Mouse (Mus musculus) heart, adult 2 months (tissue): ENCODE results near the gene Armc9.

Source experiments
- CTCF ChIP-seq: fragments of 200-600 bp; IDR thresholded peaks from 2 replicates; pipeline ENCODE4 v1.8.1; 2022; ENCODE audit warnings: antibody characterized with exemption, mild to moderate bottlenecking, moderate library complexity
- POLR2A ChIP-seq: fragments of 200-500 bp; IDR thresholded peaks from 2 replicates; pipeline ENCODE4 v1.6.1; 2011; ENCODE audit warnings: mild to moderate bottlenecking, low read depth, low read length, control low read depth; ENCODE audit not compliant: insufficient read depth

GRCm38 (mm10) chr1:86235118-86235517 is 80.5 kb downstream of the Armc9 start:
- TF ChIP-seq CTCF (no peak), POLR2A (no peak)
